Mouse (Mus musculus): ENCODE measurements at regions not wholly inside any gene's neighbourhood (a gene's known extent, or its start where the extent isn't known, plus 50 kb on each side); places are given as distances from the start of the nearest gene placed in this dataset.
"Not testable (repeated sequence)": the region's sequence is repeated elsewhere in the genome, so short reads cannot be mapped to it uniquely, and the experiment has no call there.

GRCm38 (mm10) chr14:53030227-53030626 is 534.7 kb upstream of the Olfr1507 start:
- DNase-seq (ENCODE audit: low spot score in 2 of 2), result not testable (repeated sequence)

GRCm38 (mm10) chr14:53026958-53027357 is 531.4 kb upstream of the Olfr1507 start:
- DNase-seq (ENCODE audit: low spot score in 2 of 2), result not testable (repeated sequence)

GRCm38 (mm10) chr14:53020152-53020551 is 524.6 kb upstream of the Olfr1507 start:
- DNase-seq (ENCODE audit: low spot score in 2 of 2), result not testable (repeated sequence)

- DNase-seq (ENCODE audit: low spot score in 2 of 2), result not testable (repeated sequence)
These were observed 512.2 kb upstream of the Olfr1507 start for GRCm38 (mm10) chr14:53007741-53008140.

- not testable (repeated sequence) for DNase-seq (ENCODE audit: low spot score in 2 of 2)
These were observed 511.8 kb upstream of the Olfr1507 start for GRCm38 (mm10) chr14:53007323-53007722.

- not testable (repeated sequence) for DNase-seq (ENCODE audit: low spot score in 2 of 2)
These were observed 505.7 kb upstream of the Olfr1507 start for GRCm38 (mm10) chr14:53001289-53001688.

GRCm38 (mm10) chr14:52992106-52992760 is 496.7 kb upstream of the Olfr1507 start:
- DNase-seq (ENCODE audit: low spot score in 2 of 2), result not testable (repeated sequence)

GRCm38 (mm10) chr14:52991328-52991665 is 495.7 kb upstream of the Olfr1507 start:
- not testable (repeated sequence) for DNase-seq (ENCODE audit: low spot score in 2 of 2)

GRCm38 (mm10) chr14:52990569-52991327 is 495.2 kb upstream of the Olfr1507 start:
- not testable (repeated sequence) for DNase-seq (ENCODE audit: low spot score in 2 of 2)

GRCm38 (mm10) chr14:52989940-52990339 is 494.4 kb upstream of the Olfr1507 start:
- DNase-seq (ENCODE audit: low spot score in 2 of 2), result not testable (repeated sequence)

GRCm38 (mm10) chr14:52988563-52988962 is 493.0 kb upstream of the Olfr1507 start:
- DNase-seq (ENCODE audit: low spot score in 2 of 2), result not testable (repeated sequence)

- DNase-seq (ENCODE audit: low spot score in 2 of 2), result not testable (repeated sequence)
These were observed 476.9 kb upstream of the Olfr1507 start for GRCm38 (mm10) chr14:52972207-52973003.

GRCm38 (mm10) chr14:52962110-52962509 is 466.6 kb upstream of the Olfr1507 start:
- not testable (repeated sequence) for DNase-seq (ENCODE audit: low spot score in 2 of 2)

GRCm38 (mm10) chr14:52956515-52956914 is 461.0 kb upstream of the Olfr1507 start:
- DNase-seq (ENCODE audit: low spot score in 2 of 2), result not testable (repeated sequence)

GRCm38 (mm10) chr14:52944925-52945324 is 449.4 kb upstream of the Olfr1507 start:
- not testable (repeated sequence) for DNase-seq (ENCODE audit: low spot score in 2 of 2)

- DNase-seq (ENCODE audit: low spot score in 2 of 2), result not testable (repeated sequence)
These were observed 446.9 kb upstream of the Olfr1507 start for GRCm38 (mm10) chr14:52942438-52942837.

- DNase-seq (ENCODE audit: low spot score in 2 of 2), result not testable (repeated sequence)
These were observed 446.2 kb upstream of the Olfr1507 start for GRCm38 (mm10) chr14:52941747-52942146.

GRCm38 (mm10) chr14:52920138-52920537 is 424.6 kb upstream of the Olfr1507 start:
- not testable (repeated sequence) for DNase-seq (ENCODE audit: low spot score in 2 of 2)

GRCm38 (mm10) chr14:52913814-52914213 is 418.3 kb upstream of the Olfr1507 start:
- DNase-seq (ENCODE audit: low spot score in 2 of 2), result not testable (repeated sequence)

GRCm38 (mm10) chr14:52899629-52900028 is 404.1 kb upstream of the Olfr1507 start:
- DNase-seq (ENCODE audit: low spot score in 2 of 2), result not testable (repeated sequence)

- DNase-seq (ENCODE audit: low spot score in 2 of 2), result not testable (repeated sequence)
These were observed 402.8 kb upstream of the Olfr1507 start for GRCm38 (mm10) chr14:52898310-52898709.

GRCm38 (mm10) chr14:52879978-52880377 is 384.4 kb upstream of the Olfr1507 start:
- DNase-seq (ENCODE audit: low spot score in 2 of 2), result not testable (repeated sequence)
